Mouse (Mus musculus) lung, postnatal 0 days (tissue): ENCODE data around the gene Olfr70. TPM values are rescaled to one million over a fixed set of nuclear protein-coding genes. Genes with fewer than 3 reads are reported as not detected.

Experiments
- ATAC-seq: fragments of 200-750 bp; cut with Nextera tagmentation; 2 replicates; pipeline ENCODE4 v1.8.0; 2017; ENCODE audit warnings: moderate library complexity
- DNase-seq: peaks from one replicate; pipeline ENCODE4 v3.0.0-alpha.2; 2016; ENCODE audit warnings: low spot score
- H3K27ac ChIP-seq: fragments of 300-500 bp; sonication (generic); 2 replicates; pipeline ENCODE4 v1.5.1; 2014; ENCODE audit warnings: antibody characterized with exemption, mild to moderate bottlenecking, low read length, mixed read lengths
- H3K27me3 ChIP-seq: fragments of 300-500 bp; sonication (generic); replicated peaks from 2 replicates; pipeline ENCODE4 v1.6.1; 2014; ENCODE audit warnings: low read length, mixed read lengths; ENCODE audit not compliant: insufficient read depth
- H3K36me3 ChIP-seq: fragments of 300-500 bp; sonication (generic); 2 replicates; pipeline ENCODE4 v1.6.1; 2014; ENCODE audit warnings: low read length, mixed read lengths; ENCODE audit not compliant: insufficient read depth
- H3K4me1 ChIP-seq: fragments of 300-500 bp; sonication (generic); 2 replicates; pipeline ENCODE4 v1.6.1; 2014; ENCODE audit warnings: antibody characterized with exemption, low read depth, low read length, mixed read lengths; ENCODE audit not compliant: insufficient read depth
- H3K4me2 ChIP-seq: fragments of 300-500 bp; sonication (generic); replicated peaks from 2 replicates; pipeline ENCODE4 v1.6.1; 2014; ENCODE audit warnings: low read depth, mild to moderate bottlenecking, low read length, moderate library complexity, mixed read lengths
- H3K4me3 ChIP-seq: fragments of 300-500 bp; sonication (generic); 2 replicates; pipeline ENCODE4 v1.5.1; 2014; ENCODE audit warnings: low read depth, low read length
- H3K9ac ChIP-seq: fragments of 300-500 bp; sonication (generic); replicated peaks from 2 replicates; pipeline ENCODE4 v1.6.1; 2014; ENCODE audit warnings: low read depth, mild to moderate bottlenecking
- H3K9me3 ChIP-seq: fragments of 300-500 bp; sonication (generic); 2 replicates; pipeline ENCODE4 v1.6.1; 2016; ENCODE audit warnings: low read length, mixed read lengths
- CTCF ChIP-seq: IDR thresholded peaks from 2 replicates; pipeline ENCODE4 v1.5.1; 2016; ENCODE audit warnings: antibody characterized with exemption, mild to moderate bottlenecking
- EP300 ChIP-seq: IDR thresholded peaks from 2 replicates; pipeline ENCODE4 v1.6.1; 2016; ENCODE audit warnings: antibody characterized with exemption, mild to moderate bottlenecking, control low read depth
- WGBS: fragments of 180-500 bp; shearing (Covaris S2); extraction: QIAGEN DNeasy Blood & Tissue Kit; methylation state at CpG from one replicate; pipeline ENCODE4 v1.1.7; 2014; 5-methylcytosine and 5-hydroxymethylcytosine counted together
- polyA plus RNA-seq: library from polyadenylated mRNA; unstranded; fragments of >200 nt; fragmentation: Nextera tagmentation; extraction: Ambion mirVana; gene quantifications from 2 replicates; pipeline ENCODE4 v1.2.1, GENCODE M21; 2015

Gene Olfr70
- polyA plus RNA-seq, 1 experiment from 2014 or later: not detected

DNA sequence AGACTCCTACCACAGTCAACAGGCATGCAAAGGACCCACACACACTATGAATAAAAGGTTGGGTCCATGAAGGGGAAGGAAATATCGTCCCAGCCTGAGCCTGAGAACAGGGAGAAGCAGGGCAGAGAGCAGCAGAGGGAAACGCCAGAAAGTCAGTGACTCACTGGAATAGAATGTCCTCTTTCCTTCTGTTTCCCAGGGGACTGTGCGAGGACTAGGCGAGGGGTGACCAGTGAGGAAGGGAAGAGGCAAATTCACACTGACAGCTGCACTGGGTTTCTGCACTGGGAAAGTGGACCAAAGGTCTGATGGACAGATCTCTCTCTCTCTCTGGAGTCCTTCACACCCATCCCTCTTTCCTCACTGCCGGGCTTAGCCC lies 28.0 kb upstream of the Olfr70 start:
- ATAC-seq: peak; percentile 74
- H3K4me1 ChIP-seq: peaks cover 29% of the 10 kb centered on the region; the same call in 1 of the 2 replicates
- no peak overlapping the region for H3K4me2 ChIP-seq

DNA sequence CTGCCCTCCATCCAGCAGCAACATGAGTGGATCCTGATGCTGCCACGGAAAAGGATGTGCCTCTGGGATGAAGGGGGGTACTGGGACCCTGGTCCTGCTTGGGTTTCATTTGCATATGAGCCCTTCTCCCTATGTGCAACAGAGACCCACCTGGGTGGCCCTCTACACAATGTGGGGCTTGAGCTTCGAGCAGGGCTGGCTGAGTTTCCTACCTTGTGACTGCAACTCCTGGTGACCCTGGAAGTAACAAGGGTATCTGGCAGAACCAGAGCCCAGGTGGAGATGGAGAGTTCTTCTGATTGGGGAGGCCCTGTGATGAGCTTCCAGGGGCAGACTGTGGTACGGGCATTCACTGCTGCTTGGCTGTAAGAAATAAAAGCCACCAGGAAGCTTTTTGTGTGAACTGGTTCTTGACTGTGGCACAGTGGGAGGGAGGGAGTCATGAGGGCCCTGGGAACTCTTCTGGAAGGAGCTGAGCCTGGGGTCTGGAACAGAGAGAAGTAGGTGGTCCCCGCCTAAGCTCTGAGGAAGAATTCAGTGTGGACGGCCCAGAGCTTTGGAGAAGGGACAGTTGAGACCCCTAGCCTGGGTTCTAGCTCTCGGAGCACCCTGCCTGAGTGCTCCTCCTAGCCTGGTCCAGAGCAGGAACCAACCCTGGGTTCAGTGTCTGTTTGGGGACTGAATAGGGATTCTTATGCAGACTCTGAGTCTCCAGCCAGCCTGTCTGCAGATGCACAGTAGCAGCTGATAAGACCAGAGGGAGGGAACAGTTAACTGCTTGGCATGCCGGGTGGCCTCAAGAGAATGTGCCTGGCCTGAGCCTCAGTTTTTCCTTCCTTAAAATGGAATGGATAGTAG lies 27.3 kb upstream of the Olfr70 start:
- peak; percentile 9; the same call in 1 of the 2 replicates for ATAC-seq

More for the DNA sequence above, 28.0 kb upstream of the Olfr70 start:
- Histone ChIP-seq H3K27ac (peak overlapping the region; percentile 97), H3K36me3 (no peaks in the 10 kb centered on the region), H3K4me3 (no peak overlapping the region), H3K9me3 (no peaks in the 10 kb centered on the region), H3K9ac (no peak overlapping the region), H3K27me3 (no peaks in the 10 kb centered on the region)
- peak; percentile 97 for DNase-seq
- WGBS: 3% methylated on average over 5 of the region's 5 CpGs
- TF ChIP-seq EP300: peak; percentile 97
- no peak for TF ChIP-seq CTCF

GRCm38 (mm10) chr4:43726995-43727394 lies 26.4 kb upstream of the Olfr70 start, which contains the start of gene Hrct1:
Gene Hrct1 (plus strand): TSS chr4:43727188.
- 6% methylated on average over 3 of the region's 3 CpGs for WGBS
- ATAC-seq (peak; percentile 73), DNase-seq (peak; percentile 98)
- no peaks in the 10 kb centered on the region for H3K36me3 ChIP-seq
- H3K4me1 ChIP-seq: peaks cover 29% of the 10 kb centered on the region; the same call in 1 of the 2 replicates
- no peaks in the 10 kb centered on the region for H3K27me3 ChIP-seq
- H3K9me3 ChIP-seq: no peaks in the 10 kb centered on the region
- no peak within 1 kb of the TSS for H3K4me3 ChIP-seq
- H3K4me2 ChIP-seq: 0 out of 2 replicates have a peak within 1 kb of the TSS, but pooled peaks have one; percentile 8
- H3K27ac ChIP-seq: peak within 1 kb of the TSS; percentile 97
- TF ChIP-seq EP300: peak; percentile 92
- TF ChIP-seq CTCF: no peak
- H3K9ac ChIP-seq: no peak within 1 kb of the TSS; the same call in 1 of the 2 replicates

More for the DNA sequence above, 27.3 kb upstream of the Olfr70 start:
- Histone ChIP-seq H3K4me1 (peaks cover 29% of the 10 kb centered on the region; the same call in 1 of the 2 replicates), H3K27me3 (no peaks in the 10 kb centered on the region), H3K4me2 (0 out of 2 replicates have a peak overlapping the region, but pooled peaks have one; percentile 8), H3K9me3 (no peaks in the 10 kb centered on the region), H3K36me3 (no peaks in the 10 kb centered on the region), H3K4me3 (no peak overlapping the region), H3K9ac (no peak overlapping the region; the same call in 1 of the 2 replicates), H3K27ac (peak overlapping the region; percentile 97)
- whole genome bisulfite sequencing: 56% methylated on average over 7 of the region's 7 CpGs
- DNase-seq: peak; percentile 45
- no peak for TF ChIP-seq EP300
- no peak for TF ChIP-seq CTCF

- H3K4me1 ChIP-seq: peaks cover 28% of the 10 kb centered on the region; the same call in 1 of the 2 replicates
- H3K36me3 ChIP-seq: no peaks in the 10 kb centered on the region
- WGBS: 44% methylated on average over 12 of the region's 12 CpGs
- H3K9me3 ChIP-seq: no peaks in the 10 kb centered on the region
- H3K4me3 ChIP-seq: no peak overlapping the region
- no peaks in the 10 kb centered on the region for H3K27me3 ChIP-seq
- no peak overlapping the region for H3K4me2 ChIP-seq
- H3K9ac ChIP-seq: no peak overlapping the region
- peak overlapping the region; percentile 97 for H3K27ac ChIP-seq
- no peak for DNase-seq
- peak; percentile 0 for ATAC-seq
- TF ChIP-seq CTCF (no peak), EP300 (no peak)
Measured at GRCm38 (mm10) chr4:43726228-43726993, 25.8 kb upstream of the Olfr70 start.

DNA sequence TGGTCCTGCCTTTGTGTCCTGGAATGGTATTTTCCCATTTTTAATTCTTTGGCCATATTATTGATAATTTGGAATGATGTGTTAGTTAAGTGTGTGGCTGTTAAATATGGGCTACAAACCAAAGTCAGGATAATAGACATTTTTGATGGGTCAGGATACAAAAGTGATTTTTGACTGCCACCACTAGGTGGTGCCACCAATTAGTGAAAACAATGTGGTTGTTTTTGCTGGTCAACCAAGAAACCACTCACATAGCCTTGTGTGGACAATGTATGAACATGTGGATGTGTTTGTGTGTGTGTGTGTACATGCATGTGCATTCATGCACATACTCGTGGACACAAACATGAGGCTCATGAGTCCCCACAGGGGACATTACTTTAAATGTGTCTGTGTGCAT lies 24.2 kb upstream of the Olfr70 start:
- Histone ChIP-seq H3K36me3 (no peaks in the 10 kb centered on the region), H3K27me3 (no peaks in the 10 kb centered on the region), H3K4me3 (no peak overlapping the region), H3K9ac (no peak overlapping the region), H3K4me2 (no peak overlapping the region), H3K27ac (no peak overlapping the region), H3K9me3 (no peaks in the 10 kb centered on the region), H3K4me1 (peaks cover 21% of the 10 kb centered on the region; the same call in 1 of the 2 replicates)
- TF ChIP-seq CTCF: peak; percentile 88
- no peak for TF ChIP-seq EP300
- DNase-seq (peak; percentile 79), ATAC-seq (no peak)
- 14% methylated on average over 1 of the region's 1 CpGs for WGBS

- no peak overlapping the region for H3K4me3 ChIP-seq
- DNase-seq (no peak), ATAC-seq (no peak)
- 82% methylated on average over 4 of the region's 4 CpGs for WGBS
- H3K4me1 ChIP-seq: no peaks in the 10 kb centered on the region
- H3K36me3 ChIP-seq: no peaks in the 10 kb centered on the region
- no peak overlapping the region for H3K4me2 ChIP-seq
- no peaks in the 10 kb centered on the region for H3K27me3 ChIP-seq
- H3K27ac ChIP-seq: no peak overlapping the region
- H3K9ac ChIP-seq: no peak overlapping the region
- H3K9me3 ChIP-seq: no peaks in the 10 kb centered on the region
- no peak for TF ChIP-seq CTCF
- TF ChIP-seq EP300: no peak
Measured at GRCm38 (mm10) chr4:43722191-43722590, 21.6 kb upstream of the Olfr70 start.
